Mouse (Mus musculus) hindbrain, embryonic 15.5 days (tissue): ENCODE measurements around the gene Os9. TPM values are rescaled to one million over a fixed set of nuclear protein-coding genes. Genes with fewer than 3 reads are reported as not detected.

Source experiments
- ATAC-seq: fragments of 200-750 bp; cut with Nextera tagmentation; 2 replicates; pipeline ENCODE4 v1.8.0; 2017; ENCODE audit warnings: low read depth, moderate number of reproducible peaks, moderate TSS enrichment; ENCODE audit not compliant: low FRiP score
- H3K27ac ChIP-seq: fragments of 300-500 bp; sonication (generic); replicated peaks from 2 replicates; pipeline ENCODE4 v1.5.1; 2015; ENCODE audit warnings: mild to moderate bottlenecking, inconsistent platforms
- H3K27me3 ChIP-seq: fragments of 300-500 bp; sonication (generic); 2 replicates; pipeline ENCODE4 v1.6.1; 2015; ENCODE audit warnings: control low read depth, inconsistent platforms
- H3K36me3 ChIP-seq: fragments of 300-500 bp; sonication (generic); 2 replicates; pipeline ENCODE4 v1.6.1; 2015; ENCODE audit warnings: control low read depth, inconsistent platforms
- H3K4me1 ChIP-seq: fragments of 300-500 bp; sonication (generic); replicated peaks from 2 replicates; pipeline ENCODE4 v1.6.1; 2015; ENCODE audit warnings: control low read depth, inconsistent platforms
- H3K4me2 ChIP-seq: fragments of 300-500 bp; sonication (generic); 2 replicates; pipeline ENCODE4 v1.6.1; 2015; ENCODE audit warnings: moderate library complexity, mild to moderate bottlenecking, inconsistent platforms
- H3K4me3 ChIP-seq: fragments of 300-500 bp; sonication (generic); 2 replicates; pipeline ENCODE4 v1.5.1; 2015; ENCODE audit warnings: mild to moderate bottlenecking, inconsistent platforms
- H3K9ac ChIP-seq: fragments of 300-500 bp; sonication (generic); 2 replicates; pipeline ENCODE4 v1.6.1; 2015; ENCODE audit warnings: inconsistent platforms
- H3K9me3 ChIP-seq: fragments of 300-500 bp; sonication (generic); 2 replicates; pipeline ENCODE4 v1.6.1; 2016; ENCODE audit warnings: control low read depth, inconsistent platforms
- WGBS: fragments of 180-500 bp; shearing (Covaris S2); methylation state at CpG from one replicate; pipeline ENCODE4 v1.1.7; 2015; 5-methylcytosine and 5-hydroxymethylcytosine counted together
- polyA plus RNA-seq: library from polyadenylated mRNA; unstranded; fragments of >200 nt; fragmentation: Nextera tagmentation; extraction: Ambion mirVana; gene quantifications from 2 replicates; pipeline ENCODE4 v1.2.1, GENCODE M21; 2015

The Os9 gene
- polyA plus RNA-seq, 1 experiment from 2014 or later: 130 TPM

GRCm38 (mm10) chr10:127085052-127085451, 35.9 kb downstream of the Os9 start:
- no peak overlapping the region for H3K4me2 ChIP-seq
- no peaks in the 10 kb centered on the region for H3K9me3 ChIP-seq
- 85% methylated on average over 9 of the region's 9 CpGs for WGBS
- H3K27me3 ChIP-seq: peaks cover 31% of the 10 kb centered on the region
- no peak overlapping the region for H3K27ac ChIP-seq
- peaks cover 33% of the 10 kb centered on the region for H3K4me1 ChIP-seq
- H3K4me3 ChIP-seq: no peak overlapping the region
- no peak overlapping the region for H3K9ac ChIP-seq
- no peak for ATAC-seq
- peaks cover 45% of the 10 kb centered on the region for H3K36me3 ChIP-seq

GRCm38 (mm10) chr10:127083915-127084306, 37.0 kb downstream of the Os9 start:
- Histone ChIP-seq H3K9ac (no peak overlapping the region), H3K9me3 (no peaks in the 10 kb centered on the region), H3K36me3 (peaks cover 44% of the 10 kb centered on the region), H3K27ac (no peak overlapping the region), H3K27me3 (peaks cover 20% of the 10 kb centered on the region), H3K4me1 (peaks cover 37% of the 10 kb centered on the region), H3K4me3 (no peak overlapping the region), H3K4me2 (no peak overlapping the region)
- ATAC-seq: no peak
- 56% methylated on average over 5 of the region's 5 CpGs for WGBS

DNA sequence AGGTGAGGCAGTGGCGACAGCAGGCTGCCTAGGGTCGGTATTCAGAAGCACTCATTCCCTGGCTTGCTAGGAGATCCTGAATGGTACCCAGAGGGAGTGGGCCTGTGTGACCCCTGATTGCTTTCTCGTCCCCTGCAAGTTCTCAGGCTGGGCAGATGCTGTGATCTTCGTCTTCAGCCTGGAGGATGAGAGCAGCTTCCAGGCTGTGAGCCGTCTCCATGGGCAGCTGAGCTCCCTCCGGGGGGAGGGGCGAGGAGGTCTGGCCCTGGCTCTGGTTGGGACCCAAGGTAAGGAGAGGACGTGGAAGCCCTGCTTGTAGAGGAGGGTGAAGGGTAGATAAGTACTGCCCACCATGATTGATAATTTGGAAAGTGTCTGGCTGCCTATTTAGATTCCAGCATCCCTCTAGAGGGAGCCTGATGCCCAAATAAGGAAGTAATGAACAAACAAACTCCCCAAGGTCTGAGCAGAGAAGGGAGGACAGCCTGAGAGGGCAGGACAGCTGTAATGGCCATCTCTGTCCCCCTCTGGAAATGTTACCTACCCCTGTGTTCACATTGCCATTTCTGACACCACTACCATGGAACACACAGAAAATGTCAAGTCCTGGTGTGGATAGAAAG, 37.5 kb downstream of the Os9 start:
- peaks cover 16% of the 10 kb centered on the region for H3K27me3 ChIP-seq
- H3K9ac ChIP-seq: no peak overlapping the region
- no peaks in the 10 kb centered on the region for H3K9me3 ChIP-seq
- no peak for ATAC-seq
- peaks cover 41% of the 10 kb centered on the region for H3K36me3 ChIP-seq
- WGBS: 30% methylated on average over 8 of the region's 8 CpGs
- H3K27ac ChIP-seq: no peak overlapping the region
- H3K4me3 ChIP-seq: no peak overlapping the region
- no peak overlapping the region for H3K4me2 ChIP-seq
- H3K4me1 ChIP-seq: peaks cover 39% of the 10 kb centered on the region

DNA sequence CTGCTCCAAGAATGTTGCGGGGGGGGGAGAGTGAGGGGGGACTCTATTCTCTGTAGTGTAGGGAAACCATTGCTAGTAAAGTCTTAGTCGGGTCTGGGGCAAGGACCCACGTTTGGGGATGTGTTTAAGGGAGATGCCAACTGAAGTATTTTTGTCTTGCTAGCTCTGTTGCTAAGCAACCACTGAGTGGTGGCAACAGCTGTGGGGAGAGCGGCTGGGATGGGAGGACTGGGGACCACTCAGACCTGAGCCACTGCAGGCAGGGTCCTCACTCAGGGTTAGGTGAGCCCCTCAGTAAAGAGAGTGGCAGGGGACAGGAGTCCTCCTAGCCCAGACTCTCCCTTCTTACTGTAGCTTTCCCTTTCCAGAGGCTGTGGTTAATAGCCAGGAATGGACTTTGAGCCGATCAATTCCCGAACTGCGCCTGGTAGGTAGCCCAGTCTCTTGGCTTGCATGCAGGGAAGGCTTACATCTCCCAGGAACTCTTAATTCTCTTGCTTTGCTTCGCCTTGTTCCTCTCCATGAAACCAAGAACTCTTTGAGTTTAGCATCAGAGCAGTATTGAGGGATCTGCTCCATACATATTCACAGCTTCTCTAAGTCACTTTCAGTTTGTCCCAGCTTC, 38.8 kb downstream of the Os9 start:
- H3K27ac ChIP-seq: no peak overlapping the region
- 0 out of 2 replicates have a peak overlapping the region, but pooled peaks have one; percentile 90 for H3K9ac ChIP-seq
- H3K4me3 ChIP-seq: peak overlapping the region; percentile 91
- ATAC-seq: no peak
- H3K4me2 ChIP-seq: peak overlapping the region; percentile 94
- peaks cover 3% of the 10 kb centered on the region for H3K27me3 ChIP-seq
- H3K4me1 ChIP-seq: peaks cover 52% of the 10 kb centered on the region
- H3K36me3 ChIP-seq: peaks cover 28% of the 10 kb centered on the region
- 27% methylated on average over 8 of the region's 8 CpGs for WGBS
- H3K9me3 ChIP-seq: no peaks in the 10 kb centered on the region

- ATAC-seq: no peak
- Histone ChIP-seq H3K9ac (peak overlapping the region; percentile 90), H3K27me3 (no peaks in the 10 kb centered on the region), H3K4me2 (peak overlapping the region; percentile 94), H3K36me3 (peaks cover 26% of the 10 kb centered on the region), H3K27ac (peak overlapping the region; percentile 36; the same call in 1 of the 2 replicates), H3K4me3 (peak overlapping the region; percentile 91), H3K9me3 (no peaks in the 10 kb centered on the region), H3K4me1 (peaks cover 56% of the 10 kb centered on the region)
- 1% methylated on average over 48 of the region's 48 CpGs for WGBS
Observed at GRCm38 (mm10) chr10:127080901-127081780, 39.8 kb downstream of the Os9 start.

DNA sequence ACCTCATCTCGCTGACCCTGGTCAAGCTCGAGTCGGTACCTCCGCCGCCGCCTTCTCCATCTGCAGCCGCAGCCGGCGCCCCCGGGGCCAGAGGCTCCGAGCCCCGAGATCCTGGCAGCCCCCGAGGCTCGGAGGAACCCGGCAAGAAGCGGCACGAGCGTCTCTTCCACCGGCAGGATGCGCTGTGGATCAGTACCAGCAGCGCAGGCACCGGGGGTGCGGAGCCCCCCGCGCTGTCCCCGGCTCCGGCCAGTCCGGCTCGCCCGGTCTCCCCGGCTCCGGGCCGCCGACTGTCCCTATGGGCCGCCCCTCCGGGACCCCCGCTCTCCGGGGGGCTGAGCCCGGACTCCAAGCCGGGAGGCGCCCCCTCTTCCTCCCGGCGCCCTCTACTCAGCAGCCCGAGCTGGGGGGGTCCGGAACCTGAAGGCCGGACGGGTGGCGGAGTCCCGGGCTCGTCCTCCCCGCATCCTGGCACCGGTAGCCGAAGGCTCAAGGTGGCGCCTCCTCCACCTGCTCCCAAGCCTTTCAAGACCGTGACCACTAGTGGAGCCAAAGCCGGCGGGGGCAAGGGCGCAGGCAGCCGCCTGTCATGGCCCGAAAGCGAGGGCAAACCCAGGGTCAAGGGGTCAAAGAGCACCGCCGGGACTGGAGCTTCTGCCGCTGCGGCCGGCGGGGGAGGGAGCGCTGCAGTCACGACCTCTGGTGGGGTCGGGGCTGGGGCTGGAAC, 41.1 kb downstream of the Os9 start:
- peak overlapping the region; percentile 91 for H3K4me3 ChIP-seq
- H3K36me3 ChIP-seq: peaks cover 20% of the 10 kb centered on the region
- H3K9me3 ChIP-seq: no peaks in the 10 kb centered on the region
- no peaks in the 10 kb centered on the region for H3K27me3 ChIP-seq
- H3K9ac ChIP-seq: peak overlapping the region; percentile 90
- 1% methylated on average over 50 of the region's 70 CpGs for WGBS
- no peak for ATAC-seq
- peak overlapping the region; percentile 93 for H3K27ac ChIP-seq
- peaks cover 58% of the 10 kb centered on the region for H3K4me1 ChIP-seq
- peak overlapping the region; percentile 94 for H3K4me2 ChIP-seq

DNA sequence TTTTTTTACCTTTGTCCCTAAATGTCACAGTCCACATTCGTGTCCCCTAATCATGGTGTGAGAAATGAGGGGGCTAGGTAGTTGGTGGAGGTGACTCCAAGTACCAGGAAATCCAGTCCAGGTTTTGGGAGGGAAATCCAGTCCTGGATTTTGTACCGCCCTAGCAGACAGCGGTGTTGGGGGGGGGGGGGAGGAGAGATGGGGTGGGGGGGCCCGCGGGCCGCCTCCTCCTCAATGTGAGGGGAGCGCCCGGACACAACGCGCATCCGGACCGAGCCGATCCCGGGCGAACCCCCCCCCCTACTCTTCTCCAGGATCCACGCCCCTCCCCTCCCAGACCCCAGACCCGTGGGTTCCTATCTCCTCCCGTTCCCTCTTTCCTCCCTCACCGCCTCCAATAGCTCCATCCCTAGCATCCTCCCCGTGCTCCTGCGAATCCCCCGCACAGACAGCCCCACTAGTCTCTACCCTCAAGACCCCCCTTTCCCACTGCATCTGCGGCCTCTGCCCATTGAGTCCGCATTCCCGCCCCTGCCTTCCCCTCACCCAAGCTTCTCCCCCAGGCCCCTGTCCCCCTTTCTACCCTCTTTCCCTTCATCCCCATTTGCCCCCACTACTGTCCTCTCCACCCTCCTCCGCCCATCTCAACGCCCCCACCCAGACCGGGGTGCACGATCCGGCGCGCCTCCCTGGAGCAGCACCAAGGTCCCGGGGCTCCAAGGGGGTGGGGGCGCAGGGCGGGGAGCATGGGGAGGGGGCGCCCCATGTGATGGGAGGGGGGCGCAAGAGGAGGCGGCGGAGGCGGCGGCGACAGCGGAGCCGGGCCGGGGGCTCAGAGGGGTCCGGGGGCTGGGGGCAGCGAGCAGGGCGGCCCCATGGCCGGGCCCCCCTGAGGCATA, 42.0 kb downstream of the Os9 start:
- no peaks in the 10 kb centered on the region for H3K9me3 ChIP-seq
- ATAC-seq: peak; percentile 81
- peaks cover 11% of the 10 kb centered on the region; the same call in 1 of the 2 replicates for H3K36me3 ChIP-seq
- H3K4me1 ChIP-seq: peaks cover 58% of the 10 kb centered on the region
- peak overlapping the region; percentile 93 for H3K27ac ChIP-seq
- H3K27me3 ChIP-seq: no peaks in the 10 kb centered on the region
- under 1% methylated on average over 31 of the region's 49 CpGs for WGBS
- H3K4me3 ChIP-seq: peak overlapping the region; percentile 91
- peak overlapping the region; percentile 90 for H3K9ac ChIP-seq
- H3K4me2 ChIP-seq: peak overlapping the region; percentile 94

DNA sequence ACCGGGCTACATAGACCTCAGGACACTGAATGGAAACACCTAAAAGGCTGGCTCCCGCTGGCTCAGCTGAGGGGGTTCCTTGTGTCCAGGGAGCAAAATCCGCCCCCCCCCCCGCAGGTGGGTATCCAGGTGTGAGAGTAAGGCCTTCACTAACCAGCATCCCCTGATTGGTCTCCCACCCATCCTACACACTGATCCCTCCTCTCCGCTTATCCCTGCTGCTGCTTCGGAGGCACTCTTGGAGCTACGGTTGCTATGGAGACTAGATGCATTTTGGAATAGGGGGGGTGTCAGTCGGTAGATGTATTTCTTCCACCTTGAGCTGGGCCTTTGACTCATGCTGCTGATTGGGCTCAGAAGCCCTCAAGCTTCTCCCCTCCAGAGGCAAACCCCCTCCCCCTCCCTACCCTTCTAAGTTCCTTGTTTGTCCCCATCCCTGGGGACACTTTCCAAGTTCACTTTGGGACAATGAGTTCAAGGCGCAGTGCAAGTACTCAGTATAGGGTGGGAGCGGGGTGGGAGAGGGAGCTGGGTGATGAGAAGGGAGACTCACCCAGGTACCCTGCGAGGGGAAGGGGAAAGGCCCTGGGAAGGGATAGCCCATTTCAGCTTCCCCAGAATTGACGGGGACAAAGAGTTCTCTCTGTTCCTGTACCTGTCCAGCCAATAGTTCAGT, 42.8 kb downstream of the Os9 start:
- Histone ChIP-seq H3K4me1 (peaks cover 56% of the 10 kb centered on the region), H3K36me3 (peaks cover 4% of the 10 kb centered on the region; the same call in 1 of the 2 replicates), H3K9me3 (no peaks in the 10 kb centered on the region), H3K27ac (peak overlapping the region; percentile 93), H3K9ac (peak overlapping the region; percentile 39), H3K4me3 (peak overlapping the region; percentile 91), H3K4me2 (peak overlapping the region; percentile 94), H3K27me3 (no peaks in the 10 kb centered on the region)
- ATAC-seq: peak; percentile 68
- under 1% methylated on average over 11 of the region's 12 CpGs for WGBS

DNA sequence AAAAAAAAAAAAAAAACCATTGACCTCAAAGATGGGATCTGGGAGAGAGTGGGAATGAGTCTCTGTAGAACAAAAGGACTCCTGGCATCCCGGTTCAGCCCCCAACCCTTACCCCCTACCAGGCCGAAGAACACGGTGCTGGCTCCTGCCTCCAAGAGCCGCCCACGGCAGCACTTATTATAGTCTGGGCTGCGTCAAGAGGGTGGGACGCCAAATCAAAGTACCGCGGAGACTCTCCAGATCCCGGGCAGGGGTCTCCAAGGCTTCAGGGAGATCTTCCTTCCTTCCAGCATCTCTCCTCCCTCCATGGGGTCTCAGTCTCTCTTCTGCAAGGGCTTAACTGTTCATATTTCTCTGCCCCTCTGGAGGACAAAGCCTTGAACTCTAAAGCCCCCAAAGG, 43.4 kb downstream of the Os9 start:
- Histone ChIP-seq H3K4me1 (peaks cover 49% of the 10 kb centered on the region), H3K27ac (peak overlapping the region; percentile 93), H3K36me3 (no peaks in the 10 kb centered on the region), H3K27me3 (no peaks in the 10 kb centered on the region), H3K9ac (peak overlapping the region; percentile 39), H3K4me2 (peak overlapping the region; percentile 94), H3K4me3 (peak overlapping the region; percentile 91), H3K9me3 (no peaks in the 10 kb centered on the region)
- no peak for ATAC-seq
- WGBS: 4% methylated on average over 10 of the region's 10 CpGs

DNA sequence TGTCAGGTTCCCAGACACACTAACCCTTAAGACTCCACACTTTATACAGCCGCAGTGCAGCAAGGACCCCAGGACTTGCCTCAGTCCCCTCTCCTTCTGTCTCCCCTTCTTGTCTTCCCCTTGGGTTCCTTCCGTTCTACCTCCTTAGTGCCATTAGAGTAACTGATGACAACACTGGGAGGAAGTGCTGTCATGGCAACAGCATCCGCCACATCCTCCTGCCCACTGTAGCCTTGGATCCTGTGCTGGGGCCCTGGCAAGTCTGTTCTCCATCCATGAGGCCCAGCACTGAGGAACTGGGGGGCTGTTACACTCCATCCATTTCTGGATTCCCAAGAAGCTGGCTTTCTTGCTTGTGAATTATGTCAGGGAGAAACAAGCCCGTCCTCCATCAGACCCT, 44.8 kb downstream of the Os9 start:
- Histone ChIP-seq H3K4me2 (peak overlapping the region; percentile 16; the same call in 1 of the 2 replicates), H3K27me3 (no peaks in the 10 kb centered on the region), H3K9me3 (no peaks in the 10 kb centered on the region), H3K9ac (no peak overlapping the region), H3K36me3 (no peaks in the 10 kb centered on the region), H3K27ac (no peak overlapping the region), H3K4me3 (no peak overlapping the region), H3K4me1 (peaks cover 40% of the 10 kb centered on the region)
- WGBS: 41% methylated on average over 4 of the region's 4 CpGs
- no peak for ATAC-seq
